Mouse (Mus musculus) monocyte, adult 5-6 weeks (primary cell): ENCODE data around the gene Plcz1. TPM values are rescaled to one million over a fixed set of nuclear protein-coding genes. Genes with fewer than 3 reads are reported as not detected.
A peak's percentile ranks its signal among the peaks of the same experiment; 100 is the strongest.

ENCODE experiments used
- ATAC-seq: fragments of 153-309, 156-312 bp; replicated peaks from 2 replicates; pipeline ENCODE4 v1.8.0; 2017; ENCODE audit warnings: mild to moderate bottlenecking; ENCODE audit not compliant: low TSS enrichment, insufficient number of reproducible peaks, severe bottlenecking, poor library complexity, low FRiP score
- total RNA-seq: library from RNA; stranded (forward); fragments of 200-1000, 200-491, 200-594 nt; gene quantifications from 3 replicates; pipeline ENCODE4 v1.2.3, GENCODE M21; 2017

Gene Plcz1
- not detected in 3 replicates for total RNA-seq

DNA sequence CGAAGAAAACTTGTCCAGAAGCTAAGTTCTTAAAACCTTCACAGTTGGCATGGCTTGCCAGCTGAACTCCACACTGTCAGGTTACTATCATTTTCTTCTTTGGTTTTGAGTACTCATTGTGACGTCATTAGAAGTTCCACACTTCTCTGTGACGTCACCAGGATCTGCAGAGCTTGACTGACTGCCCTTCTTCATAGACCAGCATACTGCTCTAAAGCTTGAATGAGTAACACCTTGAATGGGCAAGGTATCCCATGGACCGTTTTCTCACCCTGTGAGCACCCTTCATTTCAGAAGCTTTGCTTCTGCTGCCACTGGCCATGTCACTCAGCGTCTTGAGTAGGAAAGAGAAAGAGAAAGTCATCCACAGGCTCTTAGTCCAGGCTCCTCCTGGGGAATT is at the start of gene Plcz1:
TSS of gene Plcz1 (minus strand) at position 101 of the 400 bp plus-strand sequence.
- no peak for ATAC-seq

- ATAC-seq, result no peak
Observed at GRCm38 (mm10) chr6:140089855-140090254, 48.6 kb upstream of the Plcz1 start.

GRCm38 (mm10) chr6:140081739-140082138 is 40.5 kb upstream of the Plcz1 start:
- 0 out of 2 replicates have a peak, but pooled peaks have one; percentile 27 for ATAC-seq

DNA sequence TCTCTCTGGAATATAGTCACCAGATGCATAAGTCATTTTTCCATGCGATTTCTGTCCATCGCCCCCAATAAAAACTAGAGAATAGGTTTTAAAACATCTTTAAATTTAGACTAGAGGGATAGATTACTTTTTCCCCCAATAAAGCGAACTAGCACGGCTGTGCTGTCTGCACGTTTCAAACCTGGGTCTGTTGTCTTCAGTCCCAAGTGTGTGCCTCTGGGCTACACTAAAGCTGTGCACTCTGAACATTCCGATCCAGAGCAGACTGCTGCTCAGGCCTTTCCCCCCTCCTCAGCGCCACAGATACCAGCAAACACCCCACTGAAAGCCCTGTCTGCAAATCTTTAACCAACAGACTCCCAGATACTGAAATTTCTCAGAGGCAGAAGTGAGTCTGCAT is 39.7 kb upstream of the Plcz1 start:
- no peak for ATAC-seq

DNA sequence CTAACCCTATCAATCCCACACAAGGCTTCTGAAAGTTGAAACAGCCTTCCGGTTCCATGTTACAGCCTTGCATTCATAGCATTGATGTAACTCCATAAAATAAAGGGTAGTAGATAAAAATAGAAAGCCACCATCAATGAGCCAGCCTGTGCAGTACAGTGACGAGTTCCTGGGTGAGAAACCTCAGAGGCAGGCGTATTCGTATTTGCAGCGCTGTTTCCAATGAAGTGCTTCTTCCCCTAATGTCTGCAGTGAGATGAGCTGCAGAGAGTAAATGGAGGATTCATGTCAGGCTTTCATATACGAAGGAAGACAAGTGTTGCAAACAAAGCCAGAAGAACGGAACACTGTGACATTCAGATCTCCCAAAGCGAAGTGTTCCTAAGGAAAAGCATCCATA is 27.9 kb upstream of the Plcz1 start:
- no peak for ATAC-seq

DNA sequence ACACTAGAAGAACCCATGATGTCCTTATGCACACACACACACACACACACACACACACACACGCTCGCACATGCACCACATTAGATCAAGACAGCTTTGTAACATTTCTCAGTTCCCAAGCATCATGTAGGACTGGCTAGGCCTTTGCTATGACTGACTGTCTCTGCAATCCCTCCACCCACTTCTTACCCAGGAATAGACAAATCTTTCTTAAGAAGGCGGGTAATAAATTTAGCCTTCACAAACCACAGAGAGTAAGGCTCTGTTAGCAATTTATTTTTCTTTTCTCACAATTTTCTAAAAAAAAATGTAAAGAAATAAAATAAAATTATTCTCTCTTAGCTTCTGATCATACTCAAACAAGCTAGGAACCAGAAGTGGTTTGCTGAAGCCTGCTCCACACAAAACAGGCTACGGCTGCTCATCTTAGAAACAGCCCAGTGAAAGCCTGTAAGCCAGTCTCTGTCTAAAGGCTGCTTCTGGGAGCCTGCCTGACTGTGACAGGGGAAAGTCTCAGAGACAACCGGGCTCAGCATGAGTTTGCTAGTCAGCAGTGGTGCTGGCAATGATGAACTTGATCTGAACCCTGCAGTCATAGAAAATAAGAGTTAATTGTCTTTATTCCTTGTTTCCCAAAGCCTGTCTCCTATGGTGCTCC is 13.1 kb upstream of the Plcz1 start:
- ATAC-seq, result no peak

DNA sequence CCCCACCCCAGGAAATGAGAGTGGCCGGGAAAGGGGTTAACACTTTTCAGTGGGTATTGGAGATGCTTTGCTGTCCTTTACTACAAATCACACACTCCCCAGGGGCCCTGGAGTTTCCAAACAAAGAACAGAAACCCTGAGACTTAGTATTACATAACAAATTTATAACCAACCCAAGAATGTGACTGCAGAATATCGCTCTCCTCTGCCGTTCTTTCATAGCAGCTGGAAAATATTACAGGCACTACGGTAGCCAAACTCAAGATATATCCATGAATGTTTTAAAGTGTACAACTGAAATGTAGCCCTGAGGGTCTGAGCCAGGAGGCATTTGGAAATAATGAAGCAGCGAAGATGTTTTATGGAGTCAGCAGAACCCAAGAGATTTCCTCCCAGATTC is 10.2 kb upstream of the Plcz1 start:
- ATAC-seq, result no peak

DNA sequence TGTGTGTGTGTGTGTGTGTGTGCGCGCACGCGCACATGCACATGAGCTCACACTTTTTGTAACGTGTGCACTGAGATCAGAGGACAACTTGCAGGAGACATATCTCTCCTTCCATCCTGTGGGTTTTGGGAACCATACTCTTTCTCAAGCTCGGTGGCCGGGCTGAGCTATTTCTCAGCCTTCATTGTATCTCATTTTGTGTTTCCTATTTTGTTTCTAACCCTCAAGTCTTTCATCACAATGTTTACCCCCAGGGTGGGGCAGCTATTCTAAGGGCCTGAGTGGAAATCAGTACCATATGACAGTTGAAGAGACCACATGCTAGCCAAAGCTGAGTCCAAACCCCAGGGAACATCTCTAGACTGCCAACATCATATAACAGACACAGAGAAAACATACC is 305 bp downstream of the Plcz1 start, which contains the start of gene Capza3:
TSS of gene Capza3 (plus strand) at position 301 of the 400 bp plus-strand sequence.
- ATAC-seq, result no peak

DNA sequence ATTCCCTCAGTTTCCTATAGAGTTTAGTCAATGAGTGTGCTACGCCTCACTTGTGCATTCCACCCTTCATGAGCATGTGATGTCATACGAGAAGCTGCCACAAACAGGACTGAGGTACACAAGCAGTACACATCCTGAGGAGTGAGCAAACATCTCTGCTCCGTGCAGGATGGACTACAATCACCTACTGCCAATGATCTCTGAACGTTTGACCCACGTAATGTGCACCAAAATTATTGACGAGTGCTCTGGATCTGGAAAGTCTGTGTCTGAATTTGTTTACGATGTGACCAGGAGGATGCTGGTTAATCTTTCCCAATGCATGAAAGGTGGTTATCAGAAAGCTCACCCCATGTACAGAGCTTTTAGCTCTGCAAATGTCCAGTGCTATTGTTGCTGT is 16.9 kb downstream of the Plcz1 start:
- no peak for ATAC-seq

GRCm38 (mm10) chr6:140005181-140005580 is 36.1 kb downstream of the Plcz1 start:
- no peak for ATAC-seq

- no peak for ATAC-seq
Observed at GRCm38 (mm10) chr6:139989597-139989996, 51.7 kb downstream of the Plcz1 start.

DNA sequence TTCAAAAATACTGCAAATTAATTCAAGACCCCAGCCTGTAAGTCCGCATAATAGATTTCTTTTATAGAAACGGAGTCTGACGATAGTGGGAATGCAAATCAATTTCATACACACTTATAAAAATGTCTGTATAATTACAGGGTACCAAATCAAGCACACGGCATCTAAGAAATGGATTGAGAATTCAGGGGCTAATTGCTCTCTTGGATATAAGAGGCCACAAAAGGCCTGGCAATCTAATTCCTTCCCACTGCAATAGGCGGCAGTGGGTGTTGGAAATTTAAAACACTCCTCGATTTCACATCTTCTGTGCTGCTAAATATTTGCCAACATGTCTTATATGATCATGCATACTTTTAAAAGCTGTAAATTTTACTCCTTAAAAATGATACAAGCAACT is 52.2 kb downstream of the Plcz1 start:
- ATAC-seq, result no peak

DNA sequence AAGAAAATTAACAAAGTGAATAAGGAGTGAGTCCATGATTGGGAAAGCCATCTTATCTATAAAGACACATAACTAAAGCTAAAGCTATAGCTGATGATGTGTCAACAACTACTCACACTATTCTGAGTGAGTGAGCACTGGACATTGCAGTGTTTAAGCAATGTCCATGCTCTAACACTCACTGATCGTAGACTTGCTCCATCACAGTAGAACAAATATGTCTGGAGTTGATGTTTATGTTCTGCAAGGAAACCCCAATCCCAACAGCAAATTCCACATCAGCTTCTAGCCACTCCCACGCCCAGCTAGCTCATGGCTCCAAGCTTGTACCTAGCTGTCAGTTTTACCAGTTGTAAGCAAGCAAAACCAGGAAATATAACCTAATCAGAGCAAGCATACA is 54.7 kb downstream of the Plcz1 start:
- no peak for ATAC-seq

DNA sequence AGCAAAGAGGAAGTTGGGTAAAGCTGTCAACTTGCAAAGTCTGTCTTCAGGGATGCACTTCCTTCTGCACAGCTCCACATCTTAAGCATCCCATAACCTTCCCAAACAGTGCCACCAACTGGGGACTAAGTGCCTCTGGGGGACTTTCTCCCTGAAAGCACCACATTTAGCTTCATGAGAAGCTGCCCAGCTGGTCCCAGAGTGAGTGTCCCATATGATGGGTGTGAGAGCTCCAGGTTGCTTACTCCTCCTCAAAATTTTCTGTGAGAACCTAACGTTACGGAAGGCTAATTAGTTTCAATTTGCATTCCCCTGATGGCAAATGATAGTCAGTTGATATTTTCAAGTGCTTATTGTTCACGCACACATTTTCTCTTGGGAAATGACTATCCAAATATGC is 57.2 kb downstream of the Plcz1 start:
- no peak for ATAC-seq

GRCm38 (mm10) chr6:139981061-139981460 is 60.2 kb downstream of the Plcz1 start:
- ATAC-seq, result no peak

GRCm38 (mm10) chr6:139978114-139978513 is 63.1 kb downstream of the Plcz1 start:
- no peak for ATAC-seq

GRCm38 (mm10) chr6:139974668-139975067 is 66.6 kb downstream of the Plcz1 start:
- ATAC-seq, result no peak

- no peak for ATAC-seq
Observed at GRCm38 (mm10) chr6:139971608-139972298, 69.5 kb downstream of the Plcz1 start.

DNA sequence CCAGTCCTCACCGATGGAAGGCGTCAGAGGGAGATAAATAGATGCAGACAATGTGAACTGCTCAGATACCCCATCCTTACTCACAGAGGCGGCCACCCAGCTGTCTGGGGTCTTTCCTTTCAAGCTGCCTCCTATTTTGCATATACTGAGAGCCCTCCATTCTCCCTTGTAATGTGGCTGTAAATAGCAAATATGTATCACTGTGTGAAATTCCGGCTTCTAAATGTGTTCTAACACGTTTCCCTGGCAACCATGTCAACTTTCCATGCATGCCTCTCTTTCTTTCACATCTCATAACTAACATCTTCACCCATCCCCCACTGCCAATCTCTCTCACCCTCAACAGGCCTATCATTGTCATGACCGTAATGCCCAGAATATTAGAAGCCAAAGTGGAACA is 74.6 kb downstream of the Plcz1 start:
- ATAC-seq, result no peak

DNA sequence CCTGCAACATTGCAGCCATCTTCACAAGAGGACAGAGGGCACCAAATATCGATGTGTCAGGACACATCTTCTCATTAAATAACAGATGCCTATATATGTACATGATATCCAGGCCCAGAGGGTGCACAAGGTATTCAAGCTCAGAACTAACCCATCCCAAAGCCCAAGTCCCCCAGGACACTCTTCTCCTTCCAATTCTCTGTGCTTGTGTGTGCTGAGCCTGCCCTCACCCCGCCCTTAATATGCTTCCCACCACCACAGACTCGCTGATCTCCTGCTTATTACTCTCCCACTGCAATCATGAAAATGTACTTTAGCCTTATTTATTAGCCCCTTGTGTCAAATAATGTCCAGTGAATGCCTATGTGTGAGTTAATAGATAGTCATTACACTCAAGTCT is 76.4 kb downstream of the Plcz1 start:
- ATAC-seq, result no peak
